Mouse (Mus musculus) hindbrain, embryonic 14.5 days (tissue): ENCODE results near the gene Rabl2. TPM values are rescaled to one million over a fixed set of nuclear protein-coding genes. Genes with fewer than 3 reads are reported as not detected.

Experiments
- ATAC-seq: fragments of 200-750 bp; cut with Nextera tagmentation; 2 replicates; pipeline ENCODE4 v1.8.0; 2017; ENCODE audit warnings: moderate number of reproducible peaks, mild to moderate bottlenecking, moderate TSS enrichment, moderate library complexity; ENCODE audit not compliant: low FRiP score
- DNase-seq: peaks from one replicate; pipeline ENCODE4 v3.0.0-alpha.2; 2015; ENCODE audit warnings: low spot score
- H3K27ac ChIP-seq: fragments of 300-500 bp; sonication (generic); 2 replicates; pipeline ENCODE4 v1.5.1; 2014; ENCODE audit warnings: mild to moderate bottlenecking, moderate library complexity
- H3K27me3 ChIP-seq: fragments of 300-500 bp; sonication (generic); 2 replicates; pipeline ENCODE4 v1.6.1; 2014; ENCODE audit warnings: mild to moderate bottlenecking, low read length, mixed read lengths; ENCODE audit not compliant: control insufficient read depth, insufficient read depth
- H3K36me3 ChIP-seq: fragments of 300-500 bp; sonication (generic); replicated peaks from 2 replicates; pipeline ENCODE4 v1.6.1; 2014; ENCODE audit not compliant: control insufficient read depth, insufficient read depth
- H3K4me1 ChIP-seq: fragments of 300-500 bp; sonication (generic); replicated peaks from 2 replicates; pipeline ENCODE4 v1.6.1; 2014; ENCODE audit warnings: antibody characterized with exemption, low read length, mixed read lengths; ENCODE audit not compliant: control insufficient read depth, insufficient read depth
- H3K4me2 ChIP-seq: fragments of 300-500 bp; sonication (generic); replicated peaks from 2 replicates; pipeline ENCODE4 v1.6.1; 2014; ENCODE audit warnings: mild to moderate bottlenecking, moderate library complexity
- H3K4me3 ChIP-seq: fragments of 300-500 bp; sonication (generic); replicated peaks from 2 replicates; pipeline ENCODE4 v1.5.1; 2014; ENCODE audit warnings: mild to moderate bottlenecking, low read length
- H3K9ac ChIP-seq: fragments of 300-500 bp; sonication (generic); 2 replicates; pipeline ENCODE4 v1.6.1; 2014
- H3K9me3 ChIP-seq: fragments of 300-500 bp; sonication (generic); 2 replicates; pipeline ENCODE4 v1.6.1; 2016; ENCODE audit warnings: low read length; ENCODE audit not compliant: control insufficient read depth
- WGBS: fragments of 180-500 bp; shearing (Covaris S2); extraction: QIAGEN DNeasy Blood & Tissue Kit; methylation state at CpG from one replicate; pipeline ENCODE4 v1.1.7; 2014; 5-methylcytosine and 5-hydroxymethylcytosine counted together
- polyA plus RNA-seq: library from polyadenylated mRNA; unstranded; fragments of >200 nt; fragmentation: Nextera tagmentation; extraction: Ambion mirVana; gene quantifications from 2 replicates; pipeline ENCODE4 v1.2.1, GENCODE M21; 2014

Rabl2 gene
- polyA plus RNA-seq, 1 experiment from 2014 or later: 79.0 TPM

DNA sequence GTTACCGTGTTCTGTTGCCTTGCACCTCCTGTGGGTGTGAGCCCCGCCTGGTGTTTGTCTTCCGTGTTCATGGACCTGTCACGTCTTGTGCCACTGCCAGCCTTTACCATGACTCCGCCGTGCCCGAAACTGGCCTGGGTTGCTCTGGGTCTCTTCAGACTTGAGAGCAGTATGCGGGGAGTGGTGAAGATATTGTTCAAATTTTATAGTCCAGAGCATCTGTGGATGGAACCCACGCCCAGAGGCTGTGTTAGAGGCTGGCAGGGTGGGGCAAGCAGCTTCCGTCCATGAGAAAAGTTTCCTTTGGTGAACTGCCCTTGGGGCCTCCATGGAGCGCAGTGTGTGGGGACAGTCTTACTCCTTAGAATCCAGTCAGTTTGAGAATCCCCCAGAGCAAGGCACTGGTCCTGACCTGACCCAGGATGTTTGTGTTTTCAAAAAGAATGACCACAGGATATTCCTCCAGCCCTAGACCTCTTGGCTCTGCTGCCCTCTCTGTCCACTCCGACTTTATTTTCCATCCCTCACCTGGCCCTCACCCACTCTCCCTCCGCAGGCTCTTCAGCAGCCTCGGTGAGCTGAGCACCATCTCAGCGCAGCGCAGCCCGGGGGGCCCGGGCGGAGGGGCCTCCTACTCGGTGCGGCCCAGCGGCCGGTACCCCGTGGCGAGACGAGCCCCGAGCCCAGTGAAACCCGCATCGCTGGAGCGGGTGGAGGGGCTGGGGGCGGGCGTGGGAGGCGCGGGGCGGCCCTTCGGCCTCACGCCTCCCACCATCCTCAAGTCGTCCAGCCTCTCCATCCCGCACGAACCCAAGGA, 34.3 kb downstream of the Rabl2 start:
- H3K4me2 ChIP-seq: peak overlapping the region; percentile 28
- H3K9me3 ChIP-seq: no peaks in the 10 kb centered on the region
- H3K27ac ChIP-seq: no peak overlapping the region
- H3K36me3 ChIP-seq: peaks cover 5% of the 10 kb centered on the region
- peak; percentile 19; the same call in 1 of the 2 replicates for ATAC-seq
- 0 out of 2 replicates have a peak overlapping the region, but pooled peaks have one; percentile 1 for H3K4me3 ChIP-seq
- DNase-seq: no peak
- peaks cover 4% of the 10 kb centered on the region; the same call in 1 of the 2 replicates for H3K4me1 ChIP-seq
- H3K27me3 ChIP-seq: peaks cover 38% of the 10 kb centered on the region
- H3K9ac ChIP-seq: no peak overlapping the region; the same call in 1 of the 2 replicates
- WGBS: 11% methylated on average over 29 of the region's 40 CpGs

DNA sequence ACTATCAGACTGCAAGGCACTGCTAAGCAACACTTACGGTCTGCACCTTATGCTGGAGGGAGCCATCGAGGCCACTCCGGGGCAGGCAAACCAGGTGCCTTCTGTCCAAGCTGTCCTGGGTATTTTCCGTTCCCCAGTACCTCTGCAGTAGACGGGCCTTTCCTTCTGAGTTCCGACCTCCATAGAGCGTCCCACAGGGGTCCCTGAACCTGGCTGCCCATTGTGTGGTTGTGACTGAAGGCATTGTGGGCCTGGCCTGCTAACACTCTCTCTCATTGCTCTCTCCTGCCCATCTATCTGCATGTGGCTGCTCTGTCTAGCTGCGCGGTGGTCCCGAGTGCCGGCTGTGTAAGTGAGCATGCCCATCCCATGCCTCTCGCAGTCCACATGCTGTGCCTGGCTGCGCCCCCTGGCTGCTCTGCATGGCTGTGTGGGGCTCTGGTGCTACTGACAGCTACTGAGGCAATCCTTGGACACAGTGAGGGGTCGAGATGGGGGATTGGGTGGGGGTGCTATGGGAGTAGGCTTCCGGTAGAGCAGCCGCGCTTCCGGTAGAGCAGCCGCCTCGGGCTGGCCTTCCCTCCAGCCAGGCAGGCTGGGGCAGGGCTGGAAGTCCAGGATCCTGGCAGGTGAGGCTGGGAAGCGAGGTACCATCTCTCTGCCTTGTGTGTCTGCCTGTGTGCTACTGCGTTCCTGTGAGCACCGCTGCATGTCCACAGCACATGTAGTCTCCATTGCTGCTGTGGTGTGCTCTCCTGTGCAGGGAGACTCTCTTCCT, 35.1 kb downstream of the Rabl2 start:
- ATAC-seq (peak; percentile 52; the same call in 1 of the 2 replicates), DNase-seq (peak; percentile 48)
- 26% methylated on average over 23 of the region's 23 CpGs for WGBS
- H3K9ac ChIP-seq: no peak overlapping the region
- peaks cover 38% of the 10 kb centered on the region for H3K27me3 ChIP-seq
- H3K4me1 ChIP-seq: peaks cover 4% of the 10 kb centered on the region; the same call in 1 of the 2 replicates
- H3K9me3 ChIP-seq: no peaks in the 10 kb centered on the region
- H3K27ac ChIP-seq: no peak overlapping the region
- peaks cover 13% of the 10 kb centered on the region for H3K36me3 ChIP-seq
- H3K4me2 ChIP-seq: peak overlapping the region; percentile 28
- H3K4me3 ChIP-seq: no peak overlapping the region

DNA sequence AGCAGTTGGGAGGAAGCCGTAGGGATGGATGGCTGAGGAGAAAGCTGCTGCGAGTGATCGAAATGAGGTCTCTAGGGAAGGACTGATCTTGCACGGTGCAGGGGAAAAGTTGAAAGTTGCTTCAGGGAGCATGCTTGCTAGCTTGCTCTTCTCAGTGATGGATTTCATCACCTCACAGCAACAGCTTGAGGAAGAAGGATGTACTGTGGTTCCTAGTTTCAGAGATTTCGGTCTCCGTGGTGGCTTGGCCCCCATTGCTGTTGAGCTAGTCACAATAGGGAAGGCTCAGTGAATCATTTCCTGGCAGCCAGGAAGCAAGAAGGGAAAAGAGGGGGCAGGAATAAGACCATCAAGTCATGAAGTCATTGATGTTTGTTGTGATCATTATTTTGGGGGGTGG, 36.1 kb downstream of the Rabl2 start:
- ATAC-seq: no peak

DNA sequence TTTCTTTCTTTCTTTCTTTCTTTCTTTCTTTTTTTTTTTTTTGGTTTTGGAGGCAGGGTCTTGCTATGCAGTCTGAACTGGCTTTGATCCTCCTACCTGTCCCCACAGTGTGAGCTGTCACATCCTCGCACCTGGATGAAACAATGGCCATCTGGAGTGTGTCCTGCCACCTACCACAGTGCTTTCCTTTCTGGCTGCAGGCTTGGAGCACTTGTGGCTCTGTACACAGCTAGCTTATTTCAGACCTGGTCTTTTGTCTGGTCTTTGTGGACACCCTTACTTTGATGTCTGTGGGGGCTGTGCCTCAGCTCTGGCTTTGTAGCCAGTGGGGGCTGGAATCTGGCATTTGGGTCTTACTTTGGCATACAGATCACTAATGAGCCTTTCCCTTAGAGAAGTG, 40.0 kb downstream of the Rabl2 start:
- DNase-seq (no peak), ATAC-seq (no peak)
- no peak overlapping the region for H3K4me3 ChIP-seq
- H3K36me3 ChIP-seq: peaks cover 23% of the 10 kb centered on the region
- WGBS: 80% methylated on average over 1 of the region's 1 CpGs
- H3K27ac ChIP-seq: no peak overlapping the region
- H3K9me3 ChIP-seq: no peaks in the 10 kb centered on the region
- H3K27me3 ChIP-seq: peaks cover 10% of the 10 kb centered on the region
- no peak overlapping the region for H3K9ac ChIP-seq
- peaks cover 4% of the 10 kb centered on the region; the same call in 1 of the 2 replicates for H3K4me1 ChIP-seq
- H3K4me2 ChIP-seq: no peak overlapping the region

More for the DNA sequence above, 36.1 kb downstream of the Rabl2 start:
- H3K4me2 ChIP-seq: no peak overlapping the region
- peaks cover 4% of the 10 kb centered on the region; the same call in 1 of the 2 replicates for H3K4me1 ChIP-seq
- WGBS: 89% methylated on average over 6 of the region's 6 CpGs
- H3K27ac ChIP-seq: no peak overlapping the region
- H3K27me3 ChIP-seq: peaks cover 38% of the 10 kb centered on the region
- DNase-seq: no peak
- no peak overlapping the region for H3K4me3 ChIP-seq
- H3K36me3 ChIP-seq: peaks cover 13% of the 10 kb centered on the region
- H3K9ac ChIP-seq: no peak overlapping the region
- no peaks in the 10 kb centered on the region for H3K9me3 ChIP-seq

DNA sequence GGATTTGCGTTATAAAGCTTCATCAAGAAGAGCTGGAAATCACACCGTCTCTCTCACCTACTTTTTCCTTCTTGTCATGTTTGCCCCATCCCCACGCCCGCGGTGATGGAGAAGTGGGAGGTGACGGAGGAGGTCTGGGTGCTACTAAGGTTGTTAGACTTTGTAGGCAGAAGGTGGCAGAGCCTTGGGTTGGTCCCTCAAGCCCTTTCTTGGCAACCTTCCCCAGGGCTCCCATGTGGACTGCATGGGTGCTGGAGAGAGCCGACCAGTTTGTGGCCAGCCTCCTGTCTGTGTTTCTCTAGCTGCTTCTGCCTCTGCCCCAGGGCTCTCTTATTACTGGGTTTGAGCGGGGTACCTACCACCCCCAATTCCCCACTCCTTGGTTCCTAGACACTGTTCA, 41.2 kb downstream of the Rabl2 start:
- 94% methylated on average over 8 of the region's 8 CpGs for WGBS
- H3K9me3 ChIP-seq: no peaks in the 10 kb centered on the region
- peaks cover 28% of the 10 kb centered on the region for H3K36me3 ChIP-seq
- no peak overlapping the region for H3K4me3 ChIP-seq
- H3K27ac ChIP-seq: no peak overlapping the region
- H3K4me1 ChIP-seq: no peaks in the 10 kb centered on the region
- DNase-seq (no peak), ATAC-seq (no peak)
- 0 out of 2 replicates have a peak, but pooled peaks cover under 1% of the 10 kb centered on the region for H3K27me3 ChIP-seq
- no peak overlapping the region for H3K9ac ChIP-seq
- no peak overlapping the region for H3K4me2 ChIP-seq

DNA sequence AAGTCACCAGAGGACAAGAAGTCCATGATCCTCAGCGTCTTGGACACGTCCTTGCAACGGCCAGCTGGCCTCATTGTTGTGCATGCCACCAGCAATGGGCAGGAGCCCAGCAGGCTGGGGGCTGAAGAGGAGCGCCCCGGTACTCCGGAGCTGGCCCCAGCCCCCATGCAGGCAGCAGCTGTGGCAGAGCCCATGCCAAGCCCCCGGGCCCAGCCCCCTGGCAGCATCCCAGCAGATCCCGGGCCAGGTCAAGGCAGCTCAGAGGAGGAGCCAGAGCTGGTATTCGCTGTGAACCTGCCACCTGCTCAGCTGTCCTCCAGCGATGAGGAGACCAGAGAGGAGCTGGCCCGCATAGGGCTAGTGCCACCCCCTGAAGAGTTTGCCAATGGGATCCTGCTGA, 42.9 kb downstream of the Rabl2 start:
- ATAC-seq (peak; percentile 65), DNase-seq (peak; percentile 40)
- no peak overlapping the region for H3K9ac ChIP-seq
- H3K36me3 ChIP-seq: peaks cover 36% of the 10 kb centered on the region
- no peak overlapping the region for H3K4me3 ChIP-seq
- H3K4me1 ChIP-seq: no peaks in the 10 kb centered on the region
- WGBS: 22% methylated on average over 11 of the region's 11 CpGs
- H3K9me3 ChIP-seq: no peaks in the 10 kb centered on the region
- 0 out of 2 replicates have a peak overlapping the region, but pooled peaks have one; percentile 17 for H3K27ac ChIP-seq
- H3K4me2 ChIP-seq: peak overlapping the region; percentile 34
- no peaks in the 10 kb centered on the region for H3K27me3 ChIP-seq

DNA sequence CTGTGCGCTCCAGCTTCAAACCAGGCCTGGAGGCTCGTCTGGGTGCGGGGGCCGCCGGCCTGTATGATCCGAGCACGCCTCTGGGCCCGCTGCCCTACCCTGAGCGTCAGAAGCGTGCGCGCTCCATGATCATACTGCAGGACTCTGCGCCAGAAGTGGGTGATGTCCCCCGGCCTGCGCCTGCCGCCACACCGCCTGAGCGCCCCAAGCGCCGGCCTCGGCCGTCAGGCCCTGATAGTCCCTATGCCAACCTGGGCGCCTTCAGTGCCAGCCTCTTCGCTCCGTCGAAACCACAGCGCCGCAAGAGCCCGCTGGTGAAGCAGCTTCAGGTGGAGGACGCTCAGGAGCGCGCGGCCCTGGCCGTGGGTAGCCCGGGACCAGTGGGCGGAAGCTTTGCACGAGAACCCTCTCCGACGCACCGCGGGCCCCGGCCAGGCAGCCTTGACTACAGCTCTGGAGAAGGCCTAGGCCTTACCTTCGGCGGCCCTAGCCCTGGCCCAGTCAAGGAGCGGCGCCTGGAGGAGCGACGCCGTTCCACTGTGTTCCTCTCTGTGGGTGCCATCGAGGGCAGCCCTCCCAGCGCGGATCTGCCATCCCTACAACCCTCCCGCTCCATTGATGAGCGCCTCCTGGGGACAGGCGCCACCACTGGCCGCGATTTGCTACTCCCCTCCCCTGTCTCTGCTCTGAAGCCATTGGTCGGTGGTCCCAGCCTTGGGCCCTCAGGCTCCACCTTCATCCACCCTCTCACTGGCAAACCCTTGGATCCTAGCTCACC, 43.7 kb downstream of the Rabl2 start:
- Histone ChIP-seq H3K4me2 (peak overlapping the region; percentile 34), H3K27ac (0 out of 2 replicates have a peak overlapping the region, but pooled peaks have one; percentile 17), H3K9ac (peak overlapping the region; percentile 32; the same call in 1 of the 2 replicates), H3K4me3 (peak overlapping the region; percentile 1; the same call in 1 of the 2 replicates), H3K9me3 (no peaks in the 10 kb centered on the region), H3K27me3 (no peaks in the 10 kb centered on the region), H3K4me1 (no peaks in the 10 kb centered on the region), H3K36me3 (peaks cover 41% of the 10 kb centered on the region)
- DNase-seq (no peak), ATAC-seq (peak; percentile 50)
- 8% methylated on average over 56 of the region's 58 CpGs for WGBS

DNA sequence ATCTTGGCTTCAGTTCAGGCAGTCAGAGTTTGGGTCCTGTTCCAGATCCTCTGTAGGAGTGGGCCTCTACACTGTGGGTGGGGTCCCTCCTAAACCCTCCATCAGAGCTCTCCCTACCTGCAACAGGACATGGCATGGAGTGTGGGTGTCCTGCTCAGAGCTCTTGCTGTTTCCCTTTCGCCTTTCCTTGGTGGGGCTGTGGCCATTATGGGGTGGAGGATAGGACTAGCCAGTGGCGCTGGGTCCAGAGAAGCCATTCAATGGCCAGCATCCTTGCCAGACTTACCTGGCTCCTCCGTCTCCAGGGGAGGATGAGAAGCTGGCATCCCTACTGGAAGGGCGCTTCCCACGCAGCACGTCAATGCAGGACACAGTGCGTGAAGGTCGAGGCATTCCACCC, 44.4 kb downstream of the Rabl2 start:
- H3K27ac ChIP-seq: no peak overlapping the region
- DNase-seq (no peak), ATAC-seq (no peak)
- no peaks in the 10 kb centered on the region for H3K27me3 ChIP-seq
- H3K9ac ChIP-seq: no peak overlapping the region
- WGBS: 44% methylated on average over 8 of the region's 8 CpGs
- no peak overlapping the region for H3K4me3 ChIP-seq
- H3K4me2 ChIP-seq: peak overlapping the region; percentile 34
- H3K4me1 ChIP-seq: no peaks in the 10 kb centered on the region
- H3K9me3 ChIP-seq: no peaks in the 10 kb centered on the region
- peaks cover 41% of the 10 kb centered on the region for H3K36me3 ChIP-seq
